Mouse (Mus musculus) monocyte, adult 59 days (primary cell): ENCODE data around the gene Rap1gap. TPM values are rescaled to one million over a fixed set of nuclear protein-coding genes. Genes with fewer than 3 reads are reported as not detected.

Source experiments
- total RNA-seq, 2 experiments: library from RNA; stranded (reverse); gene quantifications; one replicate each; pipeline ENCODE4 v1.2.4; 2023

The Rap1gap gene
- 1 to 10 TPM; 1.5 to 3.2 TPM for total RNA-seq

DNA sequence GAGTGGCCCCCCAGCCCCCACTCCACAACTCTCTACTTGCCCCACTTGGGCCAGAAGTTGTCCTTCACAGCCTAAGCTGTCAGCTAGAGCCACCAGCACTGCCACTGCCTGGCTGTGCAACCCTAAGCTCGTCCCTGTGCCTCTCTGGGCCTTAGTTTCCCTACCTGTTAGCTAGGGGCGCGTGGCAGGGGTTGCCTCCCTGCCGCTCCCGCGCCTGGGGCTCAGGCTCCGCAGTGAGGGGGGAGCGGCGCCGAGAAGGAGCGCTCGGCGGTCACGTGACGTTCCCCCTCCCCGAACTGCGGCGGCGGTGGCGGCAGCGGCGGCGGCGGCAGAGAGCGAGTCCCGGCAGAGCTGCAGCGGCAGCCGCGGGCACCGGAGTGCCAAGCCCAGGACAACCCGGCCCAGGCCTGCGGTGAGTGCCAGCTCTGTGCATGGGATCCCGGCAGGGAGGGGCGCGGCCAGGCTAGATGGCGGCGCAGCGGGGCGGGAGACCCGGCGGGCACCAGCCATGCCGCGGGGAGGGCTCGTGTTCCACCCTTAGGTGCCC is at the start of gene Rap1gap:
Rap1gap (plus strand) TSS at position 294 of the 547 bp plus-strand sequence.

Other genes starting within 250 kb of the Rap1gap start
- gene Cela3b, start 234.2 kb upstream of the Rap1gap start, total RNA-seq, result under 1 TPM in 1 of 2 experiments, not detected in 1; 0.79 TPM
- not detected for gene 1700013G24Rik, start 211.4 kb upstream of the Rap1gap start, total RNA-seq
- under 1 TPM; 0.33 to 0.58 TPM for gene Hspg2, start 196.0 kb upstream of the Rap1gap start, total RNA-seq
- gene Ldlrad2, start 90.2 kb upstream of the Rap1gap start, total RNA-seq, result not detected
- 100 to 1,000 TPM; 157 to 158 TPM for gene Usp48, start 71.0 kb upstream of the Rap1gap start, total RNA-seq
- gene Alpl, start 131.7 kb downstream of the Rap1gap start, total RNA-seq, result under 1 TPM in 1 of 2 experiments, not detected in 1; 0.79 TPM
- 10 to 100 TPM; 57.1 to 58.6 TPM for gene Ece1, start 197.5 kb downstream of the Rap1gap start, total RNA-seq